Mouse (Mus musculus): ENCODE measurements around the gene Mettl21a. TPM values are rescaled to one million over a fixed set of nuclear protein-coding genes. Genes with fewer than 3 reads are reported as not detected.
"Not testable (repeated sequence)": the region's sequence is repeated elsewhere in the genome, so short reads cannot be mapped to it uniquely, and the experiment has no call there.

Gene Mettl21a
- polyA plus RNA-seq, 1 experiment: 12.8 TPM

- DNase-seq (ENCODE audit: extremely low spot score in 1 of 2, low spot score in 1 of 2): no peak
Observed at GRCm38 (mm10) chr1:64614801-64615345, 2.2 kb downstream of the Mettl21a start.

- no peak for DNase-seq (ENCODE audit: extremely low spot score in 1 of 2, low spot score in 1 of 2)
Observed at GRCm38 (mm10) chr1:64614311-64614710, 2.7 kb downstream of the Mettl21a start.

GRCm38 (mm10) chr1:64609976-64610375, 7.1 kb downstream of the Mettl21a start:
- no peak for DNase-seq (ENCODE audit: extremely low spot score in 1 of 2, low spot score in 1 of 2)

- DNase-seq (ENCODE audit: extremely low spot score in 1 of 2, low spot score in 1 of 2): no peak
Observed at GRCm38 (mm10) chr1:64609145-64609544, 7.9 kb downstream of the Mettl21a start.

- DNase-seq (ENCODE audit: extremely low spot score in 1 of 2, low spot score in 1 of 2): no peak
Observed at GRCm38 (mm10) chr1:64603381-64603780, 13.7 kb downstream of the Mettl21a start.

- DNase-seq (ENCODE audit: extremely low spot score in 1 of 2, low spot score in 1 of 2): no peak
Observed at GRCm38 (mm10) chr1:64601242-64601842, 15.7 kb downstream of the Mettl21a start.

GRCm38 (mm10) chr1:64600413-64601077, 16.5 kb downstream of the Mettl21a start:
- DNase-seq (ENCODE audit: extremely low spot score in 1 of 2, low spot score in 1 of 2): no peak

- DNase-seq (ENCODE audit: extremely low spot score in 1 of 2, low spot score in 1 of 2): no peak
Observed at GRCm38 (mm10) chr1:64598926-64599325, 18.1 kb downstream of the Mettl21a start.

GRCm38 (mm10) chr1:64578801-64579200, 38.2 kb downstream of the Mettl21a start:
- no peak for DNase-seq (ENCODE audit: extremely low spot score in 1 of 2, low spot score in 1 of 2)

GRCm38 (mm10) chr1:64577911-64578310, 39.1 kb downstream of the Mettl21a start:
- DNase-seq (ENCODE audit: extremely low spot score in 1 of 2, low spot score in 1 of 2): not testable (repeated sequence)

GRCm38 (mm10) chr1:64576732-64577131, 40.3 kb downstream of the Mettl21a start:
- DNase-seq (ENCODE audit: extremely low spot score in 1 of 2, low spot score in 1 of 2): no peak

GRCm38 (mm10) chr1:64576022-64576421, 41.0 kb downstream of the Mettl21a start:
- no peak for DNase-seq (ENCODE audit: extremely low spot score in 1 of 2, low spot score in 1 of 2)

- no peak for DNase-seq (ENCODE audit: extremely low spot score in 1 of 2, low spot score in 1 of 2)
Observed at GRCm38 (mm10) chr1:64568206-64568605, 48.8 kb downstream of the Mettl21a start.

- DNase-seq (ENCODE audit: extremely low spot score in 1 of 2, low spot score in 1 of 2): no peak
Observed at GRCm38 (mm10) chr1:64560105-64560504, 56.9 kb downstream of the Mettl21a start.

Other genes with a start within 250 kb of the Mettl21a start
- gene Creb1, start 84.6 kb downstream of the Mettl21a start, polyA plus RNA-seq (2012; rRNA removed): 17.4 and 17.5 TPM in 2 replicates
- 26.5 and 28.3 TPM in 2 replicates for gene Ccnyl1, start 73.2 kb upstream of the Mettl21a start, polyA plus RNA-seq (2012; rRNA removed)
- gene Fzd5, start 120.5 kb upstream of the Mettl21a start, polyA plus RNA-seq (2012; rRNA removed): 0.97 and 1.3 TPM in 2 replicates

Data from frontal cortex, adult 2 months (tissue).